Mouse (Mus musculus) CH12.LX (cell line): ENCODE results near the gene Mpped1. TPM values are rescaled to one million over a fixed set of nuclear protein-coding genes. Genes with fewer than 3 reads are reported as not detected.

Source experiments
- DNase-seq: peaks from one replicate; pipeline ENCODE4 v3.0.0-alpha.2; 2013; ENCODE audit errors: extremely low read depth
- H3K27ac ChIP-seq: 2 replicates; pipeline ENCODE4 v1.5.1; 2012; ENCODE audit warnings: low read depth, mild to moderate bottlenecking, control low read depth, moderate library complexity; ENCODE audit not compliant: insufficient read depth
- H3K27me3 ChIP-seq: replicated peaks from 2 replicates; pipeline ENCODE3; 2012; ENCODE audit warnings: inconsistent platforms
- H3K36me3 ChIP-seq, 2 experiments: replicated peaks in 1 of 2; 2 replicates each; pipeline versions ENCODE3 to v1.6.1; 2012; ENCODE audit warnings: inconsistent platforms in 1 of 2, low read length in 1 of 2, mild to moderate bottlenecking in 1 of 2, mixed read lengths in 1 of 2, moderate library complexity in 1 of 2; ENCODE audit not compliant: control insufficient read depth in 1 of 2, insufficient read depth in 1 of 2
- H3K4me1 ChIP-seq, 2 experiments: 2 replicates each; pipeline ENCODE4 v1.6.1; 2012; ENCODE audit warnings: inconsistent platforms in 1 of 2, moderate library complexity in 1 of 2; ENCODE audit not compliant: insufficient read depth in 2 of 2, control insufficient read depth in 1 of 2
- H3K4me2 ChIP-seq: 2 replicates; pipeline ENCODE4 v1.6.1; 2012; ENCODE audit warnings: low read depth, mild to moderate bottlenecking, control low read depth; ENCODE audit not compliant: poor library complexity, insufficient read depth, severe bottlenecking
- H3K4me3 ChIP-seq, 3 experiments: fragments of 150-350 bp in 1 of 3; sonication (generic) in 1 of 3; replicated peaks in 1 of 3; 2 replicates each; pipeline versions ENCODE3 to v1.5.1; 2011 to 2012; ENCODE audit warnings: low read depth in 2 of 3, low read length in 2 of 3, mild to moderate bottlenecking in 2 of 3, moderate library complexity in 2 of 3, control low read depth in 1 of 3, improper control_type of control experiment in 1 of 3, inconsistent platforms in 1 of 3, mixed read lengths in 1 of 3; ENCODE audit not compliant: poor library complexity in 1 of 3
- H3K79me2 ChIP-seq: replicated peaks from 2 replicates; pipeline ENCODE4 v1.6.1; 2012; ENCODE audit warnings: mild to moderate bottlenecking, moderate library complexity; ENCODE audit not compliant: control insufficient read depth, poor library complexity, insufficient read depth, severe bottlenecking; ENCODE audit errors: extremely low read depth
- H3K9ac ChIP-seq: 2 replicates; pipeline ENCODE4 v1.6.1; 2012; ENCODE audit warnings: low read depth, mild to moderate bottlenecking, control low read depth, moderate library complexity; ENCODE audit not compliant: insufficient read depth
- H3K9me3 ChIP-seq: replicated peaks from 2 replicates; pipeline ENCODE3; 2012; ENCODE audit warnings: low read length, inconsistent platforms, mixed read lengths
- CHD1 ChIP-seq: IDR thresholded peaks from 2 replicates; pipeline ENCODE4 v1.6.1; 2012; ENCODE audit warnings: low read depth, low read length, improper control_type of control experiment, inconsistent platforms
- CHD2 ChIP-seq: IDR thresholded peaks from 2 replicates; pipeline ENCODE4 v1.6.1; 2011; ENCODE audit warnings: low read length, improper control_type of control experiment
- CTCF ChIP-seq, 2 experiments: IDR thresholded peaks in 1 of 2; conservative IDR thresholded peaks in 1 of 2; 2 replicates each; pipeline ENCODE4 v1.5.1; 2011 to 2012; ENCODE audit warnings: low read depth in 2 of 2, low read length in 2 of 2, improper control_type of control experiment in 1 of 2, inconsistent platforms in 1 of 2, mild to moderate bottlenecking in 1 of 2, moderate library complexity in 1 of 2
- E2F4 ChIP-seq: IDR thresholded peaks from 2 replicates; pipeline ENCODE4 v1.6.1; 2011; ENCODE audit warnings: low read depth, low read length, improper control_type of control experiment; ENCODE audit not compliant: insufficient replicate concordance
- GABPA ChIP-seq: IDR thresholded peaks from 2 replicates; pipeline ENCODE4 v1.6.1; 2012; ENCODE audit warnings: low read depth, low read length, improper control_type of control experiment, inconsistent platforms; ENCODE audit not compliant: insufficient replicate concordance
- HCFC1 ChIP-seq: IDR thresholded peaks from 2 replicates; pipeline ENCODE4 v1.6.1; 2012; ENCODE audit warnings: low read depth, mild to moderate bottlenecking, inconsistent platforms, low read length, improper control_type of control experiment
- MAFK ChIP-seq: IDR thresholded peaks from 2 replicates; pipeline ENCODE4 v1.6.1; 2011; ENCODE audit warnings: low read length, improper control_type of control experiment; ENCODE audit not compliant: insufficient replicate concordance
- MAX ChIP-seq: IDR thresholded peaks from 2 replicates; pipeline ENCODE4 v1.6.1; 2011; ENCODE audit warnings: low read length, improper control_type of control experiment
- MEF2A ChIP-seq: IDR thresholded peaks from 2 replicates; pipeline ENCODE4 v1.6.1; 2014; ENCODE audit warnings: low read depth, mild to moderate bottlenecking, inconsistent platforms, low read length, improper control_type of control experiment, borderline replicate concordance
- PAX5 ChIP-seq: IDR thresholded peaks from 2 replicates; pipeline ENCODE4 v1.6.1; 2012; ENCODE audit warnings: low read length, inconsistent platforms, mixed read lengths
- POLR2A ChIP-seq: IDR thresholded peaks from 2 replicates; pipeline ENCODE4 v1.6.1; 2011; ENCODE audit warnings: low read depth, mild to moderate bottlenecking, improper control_type of control experiment, low read length
- POLR2AphosphoS2 ChIP-seq: IDR thresholded peaks from 2 replicates; pipeline ENCODE4 v1.6.1; 2011; ENCODE audit warnings: low read depth, low read length, improper control_type of control experiment
- SIN3A ChIP-seq: IDR thresholded peaks from 2 replicates; pipeline ENCODE4 v1.6.1; 2012; ENCODE audit warnings: low read length, improper control_type of control experiment, inconsistent platforms
- SMC3 ChIP-seq: IDR thresholded peaks from 2 replicates; pipeline ENCODE4 v1.6.1; 2011; ENCODE audit warnings: low read depth, low read length, improper control_type of control experiment
- UBTF ChIP-seq: IDR thresholded peaks from 2 replicates; pipeline ENCODE4 v1.6.1; 2012; ENCODE audit warnings: low read depth, mild to moderate bottlenecking, inconsistent platforms, low read length, improper control_type of control experiment, moderate library complexity
- ZMIZ1 ChIP-seq: IDR thresholded peaks from 2 replicates; pipeline ENCODE4 v1.6.1; 2012; ENCODE audit warnings: low read depth, mild to moderate bottlenecking, inconsistent platforms, low read length, improper control_type of control experiment
- ZNF384 ChIP-seq: IDR thresholded peaks from 2 replicates; pipeline ENCODE4 v1.6.1; 2012; ENCODE audit warnings: low read depth, low read length, improper control_type of control experiment, inconsistent platforms
- dilution Hi-C: fragments of 300-500 bp; cut with MboI; formaldehyde crosslinking; loops from 2 replicates; pipeline ENCODE4 v1.14.3; 2020; ENCODE audit warnings: low sequenced_read_pairs; ENCODE audit not compliant: extremely low pct_unique_long_range_greater_than_20kb, extremely low pct_ligation_motif_present
- in situ Hi-C: fragments of 300-500 bp; cut with MboI; formaldehyde crosslinking; loops from 3 replicates; pipeline ENCODE4 v1.14.3; 2019; ENCODE audit warnings: low sequenced_read_pairs, low pct_ligation_motif_present, low pct_unique_long_range_greater_than_20kb, mixed read lengths
- polyA plus RNA-seq: library from polyadenylated mRNA; unstranded; fragments of >175 nt; gene quantifications from 2 replicates; pipeline ENCODE4 v1.2.1, GENCODE M21; 2012; ENCODE audit warnings: low read depth; ENCODE audit not compliant: insufficient read length
- total RNA-seq, 2 experiments: library from RNA; depleted of rRNA; stranded (reverse); fragments of 300-350 nt in 1 of 2; fragments of >200 nt in 1 of 2; gene quantifications; 2 replicates each; pipeline ENCODE4 v1.2.3; 2012 to 2014

Gene Mpped1
- total RNA-seq (2012; rRNA removed) (0.21 and 0.42 TPM in 2 replicates), total RNA-seq (2014; rRNA removed) (0.07 TPM in 1 of 2 replicates, not detected in the other), polyA plus RNA-seq (not detected in 2 replicates)

- dilution Hi-C loops (no loop called here), in situ Hi-C loops (no loop called here)
- DNase-seq: no peak
- Histone ChIP-seq H3K36me3 (no peaks in the 10 kb centered on the region), H3K9me3 (peaks cover 7% of the 10 kb centered on the region), H3K4me3 (no peak within 1 kb of the TSS), H3K4me1 (no peaks in the 10 kb centered on the region), H3K79me2 (no peaks in the 10 kb centered on the region), H3K27ac (no peak within 1 kb of the TSS), H3K27me3 (peaks cover 55% of the 10 kb centered on the region), H3K9ac (no peak within 1 kb of the TSS), H3K4me2 (no peak within 1 kb of the TSS)
- TF ChIP-seq HCFC1: no peak
- TF ChIP-seq MAX: no peak
- TF ChIP-seq ZMIZ1: no peak
- no peak for TF ChIP-seq UBTF
- no peak for TF ChIP-seq MAFK
Measured at GRCm38 (mm10) chr15:83779387-83779786, at the start of gene Mpped1. TSS of gene Mpped1 (plus strand) at chr15:83779467.

GRCm38 (mm10) chr15:83740676-83741422, 38.4 kb upstream of the Mpped1 start:
- Histone ChIP-seq H3K9me3 (no peaks in the 10 kb centered on the region), H3K79me2 (no peaks in the 10 kb centered on the region), H3K4me2 (no peak overlapping the region), H3K4me1 (0 out of 4 replicates have a peak, but pooled peaks cover 0 to 3% of the 10 kb centered on the region in 2 experiments), H3K36me3 (no peaks in the 10 kb centered on the region), H3K9ac (no peak overlapping the region), H3K27ac (no peak overlapping the region), H3K4me3 (no peak overlapping the region), H3K27me3 (peaks cover 55% of the 10 kb centered on the region)
- dilution Hi-C loops: no loop called here
- no peak for DNase-seq
- in situ Hi-C loops: no loop called here
- no peak for TF ChIP-seq MEF2A
- no peak for TF ChIP-seq SIN3A
- no peak for TF ChIP-seq ZNF384
- no peak for TF ChIP-seq CHD2
- TF ChIP-seq E2F4: no peak
- no peak for TF ChIP-seq POLR2AphosphoS2
- no peak for TF ChIP-seq POLR2A
- TF ChIP-seq PAX5: no peak
- no peak for TF ChIP-seq MAFK
- TF ChIP-seq HCFC1: no peak
- TF ChIP-seq UBTF: no peak
- no peak for TF ChIP-seq GABPA
- no peak for TF ChIP-seq CTCF (conservative IDR thresholded peaks at IDR 0.05 in 1 of 2, IDR thresholded peaks at IDR 0.05 in 1 of 2; ENCODE audit: low read depth in 2 of 2, low read length in 2 of 2)
- no peak for TF ChIP-seq CHD1
- no peak for TF ChIP-seq SMC3
